Mouse (Mus musculus) gastrocnemius, postnatal 4 days (tissue): ENCODE results near the gene Gm10277. TPM values are rescaled to one million over a fixed set of nuclear protein-coding genes. Genes with fewer than 3 reads are reported as not detected.

Experiments
- total RNA-seq, 2 experiments: library from RNA; stranded (reverse); gene quantifications; 2 replicates each; pipeline ENCODE4 v1.2.3; 2021

Gm10277 gene
- total RNA-seq, 2 experiments from 2014 or later, result not detected

Other genes with a start within 250 kb of the Gm10277 start
- gene Taok1, start 179.9 kb downstream of the Gm10277 start, total RNA-seq, result 10 to 100 TPM; 49.6 to 50.1 TPM
- 10 to 100 TPM; 60.1 to 64.9 TPM for gene Nufip2, start 101.6 kb downstream of the Gm10277 start, total RNA-seq
- not detected for gene Cryba1, start 62.5 kb downstream of the Gm10277 start, total RNA-seq
- 100 to 1,000 TPM; 261 to 280 TPM for gene Myo18a, start 24.5 kb downstream of the Gm10277 start, total RNA-seq
- gene Pipox, start 106.3 kb upstream of the Gm10277 start, total RNA-seq, result under 1 TPM; 0.34 to 0.57 TPM
- 1 to 10 TPM in 1 of 2 experiments, under 1 TPM in 1; 0.21 to 1.0 TPM for gene Sez6, start 143.1 kb upstream of the Gm10277 start, total RNA-seq
- 10 to 100 TPM; 35.4 to 39.9 TPM for gene Phf12, start 195.0 kb upstream of the Gm10277 start, total RNA-seq
- gene Dhrs13, start 244.5 kb upstream of the Gm10277 start, total RNA-seq, result 1 to 10 TPM; 6.2 to 7.6 TPM